Mouse (Mus musculus): ENCODE measurements at regions not wholly inside any gene's neighbourhood (a gene's known extent, or its start where the extent isn't known, plus 50 kb on each side); places are given as distances from the start of the nearest gene placed in this dataset.

- no peak for TF ChIP-seq EP300 (IDR thresholded peaks at IDR 0.05; ENCODE audit: low read depth)
- no peak for TF ChIP-seq CTCF (IDR thresholded peaks at IDR 0.05; ENCODE audit: low read depth)
These were observed 76.6 kb upstream of the Maml3 start for GRCm38 (mm10) chr3:52181326-52182101.

All from liver, postnatal 0 days (tissue).